Mouse (Mus musculus): ENCODE measurements around the gene Eno2. TPM values are rescaled to one million over a fixed set of nuclear protein-coding genes. Genes with fewer than 3 reads are reported as not detected.
A peak's percentile ranks its signal among the peaks of the same experiment; 100 is the strongest.

Gene Eno2
- total and polyA plus RNA-seq, 3 experiments: 20.8 to 24.6 (median 23.6) TPM

DNA sequence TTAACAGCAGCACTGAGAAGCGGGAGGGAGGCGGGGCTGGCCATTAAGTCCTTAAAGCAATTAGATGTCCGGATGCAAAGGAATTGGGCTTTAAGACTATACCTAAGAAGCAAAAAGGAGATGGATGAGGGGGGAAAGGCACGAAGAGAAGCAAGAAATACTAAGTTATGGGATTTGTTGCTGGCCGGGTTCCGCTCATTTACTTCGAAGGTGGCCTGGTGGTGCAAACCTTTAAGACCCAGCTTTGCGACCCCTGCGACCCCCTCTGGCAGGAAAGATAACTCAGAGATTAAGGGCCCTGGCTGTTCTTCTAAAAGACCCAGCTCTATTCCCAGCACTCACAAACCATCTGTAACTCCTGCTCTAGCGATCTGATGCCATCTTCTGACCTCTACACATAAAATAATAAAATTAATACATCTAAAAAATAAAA, 10.5 kb upstream of the Eno2 start:
- DNase-seq (ENCODE audit: extremely low read depth): no peak
- H3K27me3 ChIP-seq (replicated peaks): peaks cover 9% of the 10 kb centered on the region
- H3K4me2 ChIP-seq (ENCODE audit: insufficient read depth, low read depth, poor library complexity, severe bottlenecking): no peak overlapping the region
- H3K27ac ChIP-seq (ENCODE audit: insufficient read depth, low read depth): no peak overlapping the region
- no peaks in the 10 kb centered on the region for H3K79me2 ChIP-seq (replicated peaks; ENCODE audit: control insufficient read depth, extremely low read depth, insufficient read depth, poor library complexity, severe bottlenecking)
- TF ChIP-seq IRF4 (IDR thresholded peaks at IDR 0.05; ENCODE audit: low read depth, low read length) (no peak), CHD1 (IDR thresholded peaks at IDR 0.05; ENCODE audit: low read depth, low read length) (no peak), NELFE (IDR thresholded peaks at IDR 0.05; ENCODE audit: low read depth, low read length) (no peak), USF2 (conservative IDR thresholded peaks at IDR 0.05; ENCODE audit: low read depth, low read length) (no peak), POLR2AphosphoS2 (IDR thresholded peaks at IDR 0.05; ENCODE audit: low read depth, low read length) (no peak), KAT2A (IDR thresholded peaks at IDR 0.05; ENCODE audit: insufficient replicate concordance, low read length) (no peak), GABPA (IDR thresholded peaks at IDR 0.05; ENCODE audit: insufficient replicate concordance, low read depth, low read length) (no peak), BHLHE40 (IDR thresholded peaks at IDR 0.05; ENCODE audit: low read depth, low read length) (no peak), ZC3H11A (IDR thresholded peaks at IDR 0.05; ENCODE audit: low read depth, low read length) (no peak), ZMIZ1 (IDR thresholded peaks at IDR 0.05; ENCODE audit: low read depth, low read length) (no peak), POLR2A (IDR thresholded peaks at IDR 0.05; ENCODE audit: low read depth, low read length) (no peak)
- no peak overlapping the region for H3K9ac ChIP-seq (ENCODE audit: insufficient read depth, low read depth)
- H3K4me3 ChIP-seq (replicated peaks in 1 of 3; ENCODE audit: low read depth in 2 of 3, low read length in 2 of 3, poor library complexity in 1 of 3): no peak overlapping the region
- dilution Hi-C loops (cut with MboI; ENCODE audit: extremely low pct_ligation_motif_present, extremely low pct_unique_long_range_greater_than_20kb, low sequenced_read_pairs) (no loop called here), in situ Hi-C loops (cut with MboI; ENCODE audit: low pct_ligation_motif_present, low pct_unique_long_range_greater_than_20kb, low sequenced_read_pairs) (no loop called here)
- H3K36me3 ChIP-seq (replicated peaks in 1 of 2; ENCODE audit: control insufficient read depth in 1 of 2, insufficient read depth in 1 of 2, low read length in 1 of 2): no peaks in the 10 kb centered on the region
- peaks cover 5% of the 10 kb centered on the region for H3K9me3 ChIP-seq (replicated peaks; ENCODE audit: low read length)
- peaks cover 6 to 11% of the 10 kb centered on the region in 2 experiments; a peak in 3 of 4 replicates for H3K4me1 ChIP-seq (ENCODE audit: control insufficient read depth in 1 of 2, insufficient read depth in 2 of 2)

DNA sequence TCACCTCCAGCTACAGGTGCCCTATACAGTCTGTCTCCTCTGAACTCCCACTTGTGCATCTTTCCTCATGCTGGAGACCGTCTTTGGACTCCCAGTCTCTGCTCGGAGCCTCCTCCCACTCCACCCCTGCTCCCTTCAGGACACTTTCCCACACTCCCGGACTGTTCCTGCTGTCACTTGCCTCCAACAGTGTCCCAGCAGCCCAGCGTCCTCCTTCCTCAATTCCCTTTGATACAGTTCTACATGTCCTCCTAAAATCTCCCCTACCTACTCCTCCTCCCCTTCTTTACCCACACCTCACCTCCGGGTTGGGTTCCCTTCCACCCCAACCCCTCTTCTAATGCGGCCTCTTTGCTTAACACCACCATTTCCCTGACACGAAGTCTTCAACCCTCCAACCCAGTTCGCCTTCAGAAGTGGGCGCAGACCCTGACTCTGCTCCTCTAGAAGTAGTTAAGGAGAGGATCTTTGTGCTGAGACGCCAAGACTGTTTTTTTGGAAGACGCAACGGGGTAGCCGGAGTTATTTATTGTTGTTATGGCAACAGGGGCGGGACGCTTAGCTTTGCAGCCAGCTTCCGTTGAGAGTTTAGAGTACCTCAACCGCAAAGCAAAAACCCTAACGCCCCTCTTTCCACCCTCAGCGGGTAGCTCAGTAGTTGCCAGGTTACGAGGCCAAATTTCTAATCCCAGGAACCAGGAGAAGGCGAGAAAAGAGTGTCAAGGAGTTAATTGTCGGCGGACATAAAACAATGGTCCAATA, 9.9 kb upstream of the Eno2 start, which contains the start of gene Lrrc23:
Gene Lrrc23, minus strand, starts transcription at position 506 of the 762 bp plus-strand sequence.
- DNase-seq (ENCODE audit: extremely low read depth): no peak
- dilution Hi-C loops (cut with MboI; ENCODE audit: extremely low pct_ligation_motif_present, extremely low pct_unique_long_range_greater_than_20kb, low sequenced_read_pairs): no loop called here
- H3K4me3 ChIP-seq (replicated peaks in 1 of 3; ENCODE audit: low read depth in 2 of 3, low read length in 2 of 3, poor library complexity in 1 of 3): no peak within 1 kb of the TSS

More for the DNA sequence above, 9.9 kb upstream of the Eno2 start, which contains the start of gene Lrrc23:
- TF ChIP-seq MAZ (IDR thresholded peaks at IDR 0.05; ENCODE audit: low read depth, low read length) (no peak), POLR2A (IDR thresholded peaks at IDR 0.05; ENCODE audit: low read depth, low read length) (no peak), MXI1 (IDR thresholded peaks at IDR 0.05; ENCODE audit: low read depth, low read length) (peak; percentile 51), GABPA (IDR thresholded peaks at IDR 0.05; ENCODE audit: insufficient replicate concordance, low read depth, low read length) (no peak)
- Histone ChIP-seq H3K4me2 (ENCODE audit: insufficient read depth, low read depth, poor library complexity, severe bottlenecking) (peak within 1 kb of the TSS; percentile 42; the same call in 1 of the 2 replicates), H3K4me1 (ENCODE audit: control insufficient read depth in 1 of 2, insufficient read depth in 2 of 2) (peaks cover 6 to 11% of the 10 kb centered on the region in 2 experiments; a peak in 3 of 4 replicates), H3K79me2 (replicated peaks; ENCODE audit: control insufficient read depth, extremely low read depth, insufficient read depth, poor library complexity, severe bottlenecking) (no peaks in the 10 kb centered on the region), H3K9me3 (replicated peaks; ENCODE audit: low read length) (peaks cover 5% of the 10 kb centered on the region), H3K27me3 (replicated peaks) (peaks cover 11% of the 10 kb centered on the region), H3K36me3 (replicated peaks in 1 of 2; ENCODE audit: control insufficient read depth in 1 of 2, insufficient read depth in 1 of 2, low read length in 1 of 2) (no peaks in the 10 kb centered on the region), H3K27ac (ENCODE audit: insufficient read depth, low read depth) (no peak within 1 kb of the TSS), H3K9ac (ENCODE audit: insufficient read depth, low read depth) (no peak within 1 kb of the TSS)
- in situ Hi-C loops (cut with MboI; ENCODE audit: low pct_ligation_motif_present, low pct_unique_long_range_greater_than_20kb, low sequenced_read_pairs): no loop called here
